Mouse (Mus musculus) midbrain, embryonic 13.5 days (tissue): ENCODE data around the gene Fam160b1. TPM values are rescaled to one million over a fixed set of nuclear protein-coding genes. Genes with fewer than 3 reads are reported as not detected.

ENCODE experiments used
- ATAC-seq: fragments of 200-750 bp; cut with Nextera tagmentation; 2 replicates; pipeline ENCODE4 v1.8.0; 2017; ENCODE audit warnings: mild to moderate bottlenecking, moderate TSS enrichment, moderate library complexity
- H3K27ac ChIP-seq: fragments of 300-500 bp; sonication (generic); 2 replicates; pipeline ENCODE4 v1.5.1; 2015; ENCODE audit warnings: inconsistent platforms, mild to moderate bottlenecking, moderate library complexity
- H3K27me3 ChIP-seq: fragments of 300-500 bp; sonication (generic); 2 replicates; pipeline ENCODE4 v1.6.1; 2015; ENCODE audit warnings: mild to moderate bottlenecking, inconsistent platforms
- H3K36me3 ChIP-seq: fragments of 300-500 bp; sonication (generic); 2 replicates; pipeline ENCODE4 v1.6.1; 2015; ENCODE audit warnings: mild to moderate bottlenecking, inconsistent platforms
- H3K4me1 ChIP-seq: fragments of 300-500 bp; sonication (generic); replicated peaks from 2 replicates; pipeline ENCODE4 v1.6.1; 2015; ENCODE audit warnings: inconsistent platforms
- H3K4me2 ChIP-seq: fragments of 300-500 bp; sonication (generic); replicated peaks from 2 replicates; pipeline ENCODE4 v1.6.1; 2015; ENCODE audit warnings: moderate library complexity, mild to moderate bottlenecking, inconsistent platforms
- H3K4me3 ChIP-seq: fragments of 300-500 bp; sonication (generic); replicated peaks from 2 replicates; pipeline ENCODE4 v1.5.1; 2015; ENCODE audit warnings: mild to moderate bottlenecking, inconsistent platforms
- H3K9ac ChIP-seq: fragments of 300-500 bp; sonication (generic); replicated peaks from 2 replicates; pipeline ENCODE4 v1.6.1; 2015; ENCODE audit warnings: mild to moderate bottlenecking, inconsistent platforms
- H3K9me3 ChIP-seq: fragments of 300-500 bp; sonication (generic); 2 replicates; pipeline ENCODE4 v1.6.1; 2016; ENCODE audit warnings: mild to moderate bottlenecking, inconsistent platforms
- WGBS: fragments of 180-500 bp; shearing (Covaris S2); methylation state at CpG from one replicate; pipeline ENCODE4 v1.1.7; 2015; 5-methylcytosine and 5-hydroxymethylcytosine counted together
- polyA plus RNA-seq: library from polyadenylated mRNA; unstranded; fragments of >200 nt; fragmentation: Nextera tagmentation; extraction: Ambion mirVana; gene quantifications from 2 replicates; pipeline ENCODE4 v1.2.1, GENCODE M21; 2015

The Fam160b1 gene
- polyA plus RNA-seq, result 14.2 TPM in 2 replicates

GRCm38 (mm10) chr19:57360341-57361130 lies at the start of gene Fam160b1:
Fam160b1 (plus strand) TSS chr19:57360680.
- no peaks in the 10 kb centered on the region for H3K9me3 ChIP-seq
- H3K36me3 ChIP-seq, result no peaks in the 10 kb centered on the region
- no peaks in the 10 kb centered on the region for H3K27me3 ChIP-seq
- peak; percentile 95 for ATAC-seq
- peak within 1 kb of the TSS; percentile 93 for H3K4me3 ChIP-seq
- H3K27ac ChIP-seq, result peak within 1 kb of the TSS; percentile 97
- WGBS, result 1% methylated on average over 50 of the region's 70 CpGs
- H3K9ac ChIP-seq, result peak within 1 kb of the TSS; percentile 98
- H3K4me1 ChIP-seq, result peaks cover 55% of the 10 kb centered on the region
- H3K4me2 ChIP-seq, result peak within 1 kb of the TSS; percentile 69

GRCm38 (mm10) chr19:57313226-57313625 lies 47.3 kb upstream of the Fam160b1 start:
- H3K27ac ChIP-seq, result no peak overlapping the region
- peak overlapping the region; percentile 69; the same call in 1 of the 2 replicates for H3K4me3 ChIP-seq
- peak overlapping the region; percentile 97 for H3K4me2 ChIP-seq
- peaks cover 18% of the 10 kb centered on the region for H3K4me1 ChIP-seq
- H3K36me3 ChIP-seq, result no peaks in the 10 kb centered on the region
- no peak for ATAC-seq
- H3K27me3 ChIP-seq, result peaks cover 6% of the 10 kb centered on the region; the same call in 1 of the 2 replicates
- WGBS, result 75% methylated on average over 10 of the region's 10 CpGs
- H3K9ac ChIP-seq, result no peak overlapping the region
- H3K9me3 ChIP-seq, result no peaks in the 10 kb centered on the region

GRCm38 (mm10) chr19:57313891-57314345 lies 46.6 kb upstream of the Fam160b1 start:
- peak overlapping the region; percentile 84 for H3K27ac ChIP-seq
- ATAC-seq, result no peak
- peaks cover 18% of the 10 kb centered on the region for H3K4me1 ChIP-seq
- H3K27me3 ChIP-seq, result peaks cover 6% of the 10 kb centered on the region; the same call in 1 of the 2 replicates
- peak overlapping the region; percentile 80 for H3K9ac ChIP-seq
- H3K4me3 ChIP-seq, result peak overlapping the region; percentile 69
- WGBS, result 64% methylated on average over 3 of the region's 3 CpGs
- no peaks in the 10 kb centered on the region for H3K36me3 ChIP-seq
- H3K9me3 ChIP-seq, result no peaks in the 10 kb centered on the region
- peak overlapping the region; percentile 97 for H3K4me2 ChIP-seq

- 2% methylated on average over 50 of the region's 52 CpGs for WGBS
- ATAC-seq, result peak; percentile 88
- Histone ChIP-seq H3K4me1 (peaks cover 18% of the 10 kb centered on the region), H3K4me3 (peak within 1 kb of the TSS; percentile 69), H3K9ac (peak within 1 kb of the TSS; percentile 80), H3K9me3 (no peaks in the 10 kb centered on the region), H3K4me2 (peak within 1 kb of the TSS; percentile 97), H3K27me3 (peaks cover 6% of the 10 kb centered on the region; the same call in 1 of the 2 replicates), H3K27ac (peak within 1 kb of the TSS; percentile 84), H3K36me3 (no peaks in the 10 kb centered on the region)
Measured at GRCm38 (mm10) chr19:57314346-57315012, 46.0 kb upstream of the Fam160b1 start, which contains the start of gene Ablim1. Ablim1 (minus strand) TSS chr19:57314919.

- Histone ChIP-seq H3K4me2 (peak overlapping the region; percentile 97), H3K27ac (peak overlapping the region; percentile 84), H3K27me3 (peaks cover 6% of the 10 kb centered on the region; the same call in 1 of the 2 replicates), H3K36me3 (no peaks in the 10 kb centered on the region), H3K4me1 (peaks cover 18% of the 10 kb centered on the region), H3K4me3 (peak overlapping the region; percentile 69), H3K9me3 (no peaks in the 10 kb centered on the region), H3K9ac (peak overlapping the region; percentile 80)
- WGBS, result 46% methylated on average over 11 of the region's 11 CpGs
- ATAC-seq, result no peak; the same call in none of the 2 replicates
Measured at GRCm38 (mm10) chr19:57315013-57315565, 45.4 kb upstream of the Fam160b1 start.

- Histone ChIP-seq H3K27me3 (peaks cover 6% of the 10 kb centered on the region; the same call in 1 of the 2 replicates), H3K27ac (no peak overlapping the region), H3K4me1 (peaks cover 18% of the 10 kb centered on the region), H3K4me3 (no peak overlapping the region), H3K9me3 (no peaks in the 10 kb centered on the region), H3K4me2 (no peak overlapping the region), H3K9ac (no peak overlapping the region), H3K36me3 (no peaks in the 10 kb centered on the region)
- WGBS, result 93% methylated on average over 3 of the region's 3 CpGs
- ATAC-seq, result no peak
Measured at GRCm38 (mm10) chr19:57316597-57316996, 43.9 kb upstream of the Fam160b1 start.

- no peak for ATAC-seq
- no peak overlapping the region for H3K9ac ChIP-seq
- WGBS, result 73% methylated on average over 9 of the region's 9 CpGs
- no peak overlapping the region for H3K4me2 ChIP-seq
- no peak overlapping the region for H3K4me3 ChIP-seq
- no peaks in the 10 kb centered on the region for H3K36me3 ChIP-seq
- no peak overlapping the region for H3K27ac ChIP-seq
- H3K9me3 ChIP-seq, result no peaks in the 10 kb centered on the region
- no peaks in the 10 kb centered on the region for H3K4me1 ChIP-seq
- H3K27me3 ChIP-seq, result peaks cover 2% of the 10 kb centered on the region; the same call in 1 of the 2 replicates
Measured at GRCm38 (mm10) chr19:57320656-57321382, 39.7 kb upstream of the Fam160b1 start.

GRCm38 (mm10) chr19:57321839-57322238 lies 38.6 kb upstream of the Fam160b1 start:
- H3K27me3 ChIP-seq, result no peaks in the 10 kb centered on the region
- no peak overlapping the region for H3K27ac ChIP-seq
- ATAC-seq, result no peak
- H3K4me1 ChIP-seq, result no peaks in the 10 kb centered on the region
- H3K36me3 ChIP-seq, result no peaks in the 10 kb centered on the region
- no peaks in the 10 kb centered on the region for H3K9me3 ChIP-seq
- no peak overlapping the region for H3K9ac ChIP-seq
- H3K4me2 ChIP-seq, result no peak overlapping the region
- WGBS, result 82% methylated on average over 3 of the region's 3 CpGs
- H3K4me3 ChIP-seq, result no peak overlapping the region

GRCm38 (mm10) chr19:57322491-57322890 lies 38.0 kb upstream of the Fam160b1 start:
- no peaks in the 10 kb centered on the region for H3K4me1 ChIP-seq
- no peaks in the 10 kb centered on the region for H3K9me3 ChIP-seq
- H3K9ac ChIP-seq, result no peak overlapping the region
- H3K27me3 ChIP-seq, result no peaks in the 10 kb centered on the region
- WGBS, result 70% methylated on average over 4 of the region's 4 CpGs
- no peak overlapping the region for H3K27ac ChIP-seq
- ATAC-seq, result no peak
- no peaks in the 10 kb centered on the region for H3K36me3 ChIP-seq
- H3K4me3 ChIP-seq, result no peak overlapping the region
- H3K4me2 ChIP-seq, result no peak overlapping the region

- 83% methylated on average over 8 of the region's 8 CpGs for WGBS
- no peaks in the 10 kb centered on the region for H3K27me3 ChIP-seq
Measured at GRCm38 (mm10) chr19:57323087-57323486, 37.4 kb upstream of the Fam160b1 start.

GRCm38 (mm10) chr19:57325748-57326300 lies 34.7 kb upstream of the Fam160b1 start:
- H3K9me3 ChIP-seq, result no peaks in the 10 kb centered on the region
- no peak for ATAC-seq
- H3K36me3 ChIP-seq, result no peaks in the 10 kb centered on the region
- no peak overlapping the region for H3K4me2 ChIP-seq
- H3K27me3 ChIP-seq, result no peaks in the 10 kb centered on the region
- H3K4me3 ChIP-seq, result no peak overlapping the region
- no peaks in the 10 kb centered on the region for H3K4me1 ChIP-seq
- no peak overlapping the region for H3K27ac ChIP-seq
- 32% methylated on average over 7 of the region's 7 CpGs for WGBS
- no peak overlapping the region for H3K9ac ChIP-seq

More at GRCm38 (mm10) chr19:57323087-57323486, 37.4 kb upstream of the Fam160b1 start:
- Histone ChIP-seq H3K27ac (no peak overlapping the region), H3K9me3 (no peaks in the 10 kb centered on the region), H3K4me1 (no peaks in the 10 kb centered on the region), H3K4me2 (no peak overlapping the region), H3K4me3 (no peak overlapping the region), H3K36me3 (no peaks in the 10 kb centered on the region), H3K9ac (no peak overlapping the region)
- no peak for ATAC-seq
